Mouse (Mus musculus): ENCODE results near the gene Sorcs2.

- TF ChIP-seq POLR2A (IDR thresholded peaks at IDR 0.05; ENCODE audit: insufficient read depth, low read depth, low read length): no peak
- TF ChIP-seq CTCF (IDR thresholded peaks at IDR 0.05; ENCODE audit: insufficient read depth, low read depth, low read length): no peak
These were observed 294.5 kb downstream of the Sorcs2 start for GRCm38 (mm10) chr5:36103483-36103882.

All from olfactory bulb, adult 2 months (tissue).